Mouse (Mus musculus) left cerebral cortex, adult 18-20 months (tissue): ENCODE measurements around the gene Scml4. TPM values are rescaled to one million over a fixed set of nuclear protein-coding genes. Genes with fewer than 3 reads are reported as not detected.

Experiments
- DNase-seq, 2 experiments: peaks; one replicate each; pipeline ENCODE4 v3.0.0; 2021 to 2022; ENCODE audit warnings: low spot score in 2 of 2, mixed read lengths in 1 of 2
- long read RNA-seq, 2 experiments: library from polyadenylated mRNA; stranded (forward); transcript quantifications; one replicate each; pipeline ENCODE4 v2.0.0; 2021
- total RNA-seq, 2 experiments: library from RNA; stranded (reverse); gene quantifications; 2 replicates each; pipeline ENCODE4 v1.2.3; 2021

The Scml4 gene
- total RNA-seq = 1 to 10 TPM; 2.5 to 3.6 TPM
- long read RNA-seq, experiment 1, partial matches to known transcripts = 0 of 2 reads
- long read RNA-seq, experiment 1, other reads (novel, unspliced or antisense) = 2 of 2 reads
- long read RNA-seq, experiment 2, full-length matches to known transcripts = 1 of 1 reads
- long read RNA-seq, experiment 2, partial matches to known transcripts = 0 of 1 reads
- long read RNA-seq, experiment 2, other reads (novel, unspliced or antisense) = 0 of 1 reads

DNA sequence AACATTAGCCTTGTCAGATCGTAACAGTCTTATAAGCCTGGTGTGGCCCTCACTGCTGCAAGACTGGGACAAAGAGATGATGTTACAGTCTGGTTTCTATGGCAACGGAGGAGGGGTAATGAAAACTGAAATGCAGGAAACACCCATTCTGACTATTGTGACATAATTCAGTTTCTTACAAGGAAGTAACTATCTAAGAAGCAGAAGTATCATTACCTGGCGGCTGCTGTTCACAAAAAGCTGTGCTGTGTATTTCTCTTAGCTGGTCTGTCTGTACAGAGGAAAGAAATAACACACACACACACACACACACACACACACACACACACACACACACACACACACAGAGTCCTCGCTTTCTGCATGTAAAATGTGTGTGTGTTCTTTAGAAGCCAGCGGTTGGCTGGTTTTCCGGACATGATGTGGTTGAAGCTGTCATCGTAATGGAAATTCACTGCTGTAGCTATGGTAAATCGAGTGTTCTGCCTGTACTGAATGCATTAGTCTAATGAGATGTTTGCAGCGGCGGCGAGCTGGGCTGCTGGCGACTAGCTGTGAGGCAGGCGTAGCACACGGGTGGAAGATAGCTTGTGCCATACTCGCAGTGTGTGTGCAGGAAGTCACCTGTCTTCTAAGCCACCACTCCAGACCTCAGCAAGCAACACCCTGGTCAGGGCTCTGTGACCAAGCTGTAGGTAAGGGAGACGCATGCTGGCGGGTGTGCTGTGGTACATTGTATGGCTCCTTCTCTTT lies at the start of gene Scml4:
TSS of gene Scml4 (plus strand) at position 212 of the 753 bp plus-strand sequence.
- DNase-seq = peak; percentile 13 to 28

DNA sequence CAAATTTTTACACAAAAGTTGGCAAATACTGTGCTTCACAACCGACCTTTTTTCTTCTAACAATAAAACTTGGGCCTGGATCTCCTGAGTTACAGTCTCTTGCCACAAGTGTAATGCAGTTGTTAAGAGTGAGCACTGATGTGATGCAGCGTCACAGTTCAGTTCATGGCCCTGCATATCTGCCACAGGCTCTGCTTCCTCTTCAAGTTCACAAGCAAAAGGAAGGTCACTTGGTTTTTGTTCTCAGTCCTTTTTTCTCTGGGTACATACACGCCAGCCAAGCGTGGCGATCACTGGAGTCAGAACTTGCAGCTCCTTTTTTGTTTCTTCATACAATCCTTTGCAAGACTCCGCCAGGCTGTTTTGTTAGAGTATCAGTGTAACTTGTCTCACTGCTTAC lies 34.2 kb upstream of the Scml4 start:
- no peak for DNase-seq

DNA sequence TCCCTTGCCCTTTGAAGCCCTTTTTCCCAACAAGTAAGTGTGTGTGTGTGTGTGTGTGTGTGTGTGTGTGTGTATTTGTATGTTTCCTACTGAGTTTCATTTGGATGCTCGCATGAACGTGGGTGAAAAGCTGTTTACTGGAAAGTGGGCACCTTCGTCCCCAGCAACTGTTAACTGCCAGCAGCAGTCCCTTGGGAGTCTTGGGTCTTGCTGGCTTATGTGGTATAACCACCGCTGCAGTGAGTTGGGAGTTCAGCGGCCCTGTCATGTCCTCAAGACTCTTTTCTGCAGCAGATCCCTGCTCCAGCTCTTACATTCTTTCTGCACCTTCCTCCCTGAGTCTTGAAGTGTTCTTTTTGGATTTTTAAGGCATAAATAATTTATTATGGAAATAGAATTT lies 33.0 kb upstream of the Scml4 start:
- no peak for DNase-seq

DNA sequence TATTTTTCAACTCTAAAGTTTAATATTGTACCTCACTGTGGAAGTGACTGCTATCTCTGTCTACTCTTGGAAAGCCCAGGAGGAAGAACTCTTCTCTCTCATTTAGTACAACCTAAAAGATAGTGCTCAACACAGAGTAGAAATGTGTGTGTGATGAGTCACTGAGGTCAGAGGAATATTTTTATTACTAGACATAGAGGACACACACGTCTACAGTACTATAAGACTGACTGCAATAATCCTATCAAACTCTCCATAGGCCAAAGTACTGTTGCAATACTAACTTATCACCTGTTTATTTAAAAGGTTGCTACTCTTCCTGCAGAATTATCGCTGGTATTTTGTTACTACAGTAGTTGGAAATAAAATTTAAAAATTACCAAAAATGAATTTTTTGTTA lies 30.2 kb upstream of the Scml4 start:
- DNase-seq = no peak

DNA sequence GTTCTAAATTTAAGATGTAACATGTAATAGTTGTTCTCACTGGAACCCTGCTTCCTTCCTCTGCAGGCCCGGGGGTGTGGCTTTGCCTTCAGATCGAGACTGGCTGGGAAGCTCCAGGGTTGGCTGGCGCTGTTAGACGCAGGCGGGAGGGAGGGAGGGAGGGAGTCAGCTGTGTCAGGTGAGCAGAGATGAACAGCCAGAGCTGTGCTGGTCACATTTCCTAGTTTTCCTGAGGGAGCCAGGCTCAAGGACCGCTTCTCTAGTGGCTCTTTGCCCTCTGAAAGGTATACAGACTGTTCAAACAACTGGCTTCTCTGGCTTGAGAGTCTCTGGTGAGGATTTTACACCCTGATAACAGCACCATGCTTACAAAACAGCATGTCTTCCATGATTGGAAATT lies 29.8 kb upstream of the Scml4 start:
- no peak for DNase-seq

DNA sequence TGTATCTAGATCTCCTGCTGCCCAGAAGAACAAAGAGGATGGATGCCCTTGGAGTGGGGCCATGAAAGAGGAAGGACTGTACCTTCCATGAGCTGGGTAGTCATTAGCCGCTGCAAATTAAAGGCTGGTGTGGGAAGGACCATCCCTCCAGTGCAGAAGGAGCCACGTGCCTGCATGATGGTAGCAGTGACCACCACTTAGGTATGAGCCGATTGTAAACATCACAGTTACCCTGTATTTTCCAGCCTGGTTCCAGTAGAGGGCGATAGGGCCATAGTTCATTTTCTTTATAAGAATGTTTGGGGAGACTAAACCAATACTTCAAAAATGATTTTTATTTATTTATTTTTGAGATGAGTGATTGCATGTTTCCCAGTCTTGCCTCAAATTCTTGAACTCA lies 27.5 kb upstream of the Scml4 start:
- DNase-seq = no peak

DNA sequence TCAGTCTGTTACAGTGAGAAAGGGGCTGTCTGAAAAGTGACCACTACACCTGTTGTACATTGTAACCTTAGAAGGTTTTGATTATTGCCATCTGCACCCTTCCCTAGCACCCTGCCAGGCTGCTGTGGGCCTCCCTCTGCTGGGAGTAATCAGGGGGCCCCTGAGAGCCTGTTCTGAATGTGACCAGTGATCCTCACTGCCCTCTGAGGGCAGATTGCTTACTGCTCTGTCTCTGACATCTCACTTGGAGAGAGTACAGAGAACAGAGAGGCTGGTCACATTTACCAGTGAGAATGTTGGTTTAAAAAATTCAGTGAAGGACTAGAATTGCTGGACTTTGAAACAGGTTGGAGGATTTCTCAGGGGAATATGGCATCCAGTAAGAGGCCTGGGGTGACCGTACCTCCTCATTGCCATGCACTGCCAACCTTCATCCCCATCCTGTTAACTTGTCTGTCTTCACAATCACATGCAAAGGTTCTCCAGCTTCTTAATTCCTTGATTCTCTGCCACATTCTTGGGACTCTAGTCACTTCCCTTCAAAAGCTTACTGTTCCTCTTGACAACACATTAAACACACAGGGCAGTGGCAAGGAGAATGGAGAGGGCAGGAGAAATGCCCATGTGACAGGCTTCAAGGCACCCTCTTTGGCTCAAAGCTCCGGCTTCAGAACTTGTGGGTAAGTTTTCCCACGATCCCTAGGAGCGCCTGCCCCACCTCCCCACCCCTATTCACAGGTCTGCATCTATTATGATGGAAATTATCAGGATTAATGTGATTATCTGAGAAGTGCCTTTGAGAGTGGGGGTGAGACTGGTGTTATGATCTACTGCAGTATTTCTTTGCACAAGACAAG lies 26.1 kb upstream of the Scml4 start:
- no peak for DNase-seq

DNA sequence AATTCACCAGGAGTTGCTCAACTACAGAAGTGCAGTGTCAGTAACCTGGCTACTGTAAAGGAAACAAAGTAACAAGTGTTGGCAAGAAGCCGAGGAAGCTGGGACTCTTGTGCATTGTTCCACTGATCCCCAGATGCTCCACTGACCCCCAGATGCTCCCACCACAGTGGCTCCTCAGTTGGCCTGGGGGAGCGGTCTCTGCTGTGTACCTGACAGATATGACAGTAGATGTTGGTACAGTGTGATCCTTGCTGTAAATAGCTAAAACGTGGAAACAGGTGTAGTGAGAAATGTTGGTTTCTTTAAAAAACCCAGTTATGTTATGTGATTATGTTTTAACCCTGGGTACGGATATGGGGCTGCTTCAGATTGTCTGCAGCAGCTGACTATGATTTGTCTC lies 22.1 kb upstream of the Scml4 start:
- no peak for DNase-seq

DNA sequence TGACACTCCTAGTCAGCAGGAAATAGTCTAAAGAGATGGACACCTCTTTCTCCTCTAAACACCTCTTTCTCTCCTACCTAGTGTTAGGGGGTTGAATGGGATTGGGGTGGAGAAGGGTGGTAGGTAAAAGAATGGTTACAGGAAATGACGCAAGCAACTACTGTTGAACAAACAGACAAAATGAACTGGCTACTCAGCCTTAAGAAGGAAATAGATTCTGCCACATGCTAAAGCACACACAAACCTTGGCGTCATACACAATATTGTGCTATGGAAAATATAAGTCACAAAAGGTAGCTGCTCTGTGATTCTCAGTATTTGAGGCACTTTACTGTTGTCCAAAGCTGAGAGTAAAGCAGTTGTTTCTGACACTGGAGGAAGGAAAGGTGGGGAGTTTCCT lies 21.4 kb upstream of the Scml4 start:
- DNase-seq = no peak

DNA sequence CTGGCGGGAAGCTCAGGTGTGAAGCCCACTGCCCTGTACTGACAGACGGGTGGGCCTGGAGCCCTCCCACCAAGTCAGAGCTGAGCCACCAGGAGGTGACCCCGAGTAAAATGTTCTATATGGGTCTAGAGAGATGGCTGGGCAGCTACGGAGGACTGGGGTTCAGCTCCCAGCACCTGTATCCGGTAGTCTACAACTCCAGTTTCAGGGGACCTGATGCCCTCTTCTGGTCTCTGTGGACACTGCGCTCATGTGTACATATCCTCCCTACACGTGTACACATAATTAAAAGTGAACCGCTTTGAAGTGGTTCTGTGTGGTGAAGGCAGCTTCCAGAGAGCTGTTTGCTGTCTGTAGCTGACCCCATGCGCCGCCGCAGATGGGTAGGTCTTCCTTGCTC lies 20.1 kb upstream of the Scml4 start:
- DNase-seq = no peak

DNA sequence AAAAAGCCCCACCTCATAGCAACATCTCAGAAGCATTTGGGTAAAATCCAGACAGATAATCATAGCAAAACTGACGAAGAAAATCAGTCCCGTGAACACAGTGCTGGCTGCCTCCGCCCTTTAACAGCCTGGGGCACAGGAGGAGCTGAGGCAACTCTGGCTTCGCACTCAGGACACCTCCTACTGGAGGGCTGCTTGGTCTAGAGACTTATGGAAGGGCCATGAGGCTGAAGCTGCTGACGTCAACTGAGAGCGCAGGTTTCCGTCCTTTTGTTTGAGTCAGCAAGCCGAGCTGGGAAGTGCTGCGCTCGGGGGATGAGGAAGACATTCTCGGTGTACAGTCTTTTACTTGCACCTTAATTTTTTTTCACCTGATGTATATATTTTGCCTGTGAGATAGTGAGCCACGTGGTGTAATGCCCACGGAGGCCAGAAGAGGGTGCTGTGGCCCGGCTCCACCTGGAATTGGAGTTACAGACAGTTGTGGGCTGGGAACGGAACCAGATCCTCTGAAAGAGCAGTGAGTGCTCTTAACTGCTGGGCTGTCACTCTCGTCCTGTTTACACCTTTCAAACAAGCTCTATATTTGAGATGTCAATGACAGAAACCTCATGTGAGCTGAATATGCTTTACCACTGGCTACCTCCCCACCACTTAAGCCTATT lies 18.5 kb upstream of the Scml4 start:
- no peak for DNase-seq

DNA sequence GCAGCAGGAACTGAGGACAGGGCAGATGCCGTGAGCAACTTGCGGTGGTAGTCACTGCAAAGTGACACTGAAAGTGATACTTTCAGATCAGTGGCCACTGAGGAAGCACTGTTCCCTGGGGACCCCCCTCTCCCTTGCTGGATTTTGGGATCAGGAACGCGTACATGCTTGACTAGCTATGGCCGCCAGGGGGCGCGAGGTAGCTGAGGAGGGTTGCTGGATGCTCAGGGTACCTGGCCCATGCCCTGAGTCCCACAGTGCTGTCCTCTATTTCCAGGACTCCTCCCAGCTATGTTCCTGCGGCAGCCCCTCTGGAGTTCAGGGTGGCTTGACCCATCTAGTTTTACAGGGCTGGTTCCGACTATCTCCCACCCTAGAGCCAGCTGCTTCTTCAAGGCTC lies 17.8 kb upstream of the Scml4 start:
- DNase-seq = peak; percentile 54 to 71

DNA sequence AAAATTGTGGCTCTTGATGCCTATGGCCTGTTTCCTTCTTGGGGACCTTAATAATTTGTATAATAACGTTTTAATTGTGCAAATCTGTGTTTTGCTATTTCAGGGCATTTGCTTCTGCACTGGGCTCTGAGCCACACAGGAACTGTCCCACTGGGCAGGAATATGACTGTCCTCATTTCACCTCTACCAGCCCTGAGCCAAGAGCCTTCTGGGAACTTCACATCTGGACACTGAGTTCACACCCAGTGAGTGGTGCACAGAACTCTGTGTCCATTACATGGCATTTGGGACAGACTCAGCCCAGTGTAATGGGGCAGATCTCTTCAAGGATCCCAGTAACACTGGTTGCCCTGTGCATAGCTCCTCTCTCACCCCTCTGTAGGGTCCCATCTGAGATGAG lies 16.8 kb upstream of the Scml4 start:
- no peak for DNase-seq

DNA sequence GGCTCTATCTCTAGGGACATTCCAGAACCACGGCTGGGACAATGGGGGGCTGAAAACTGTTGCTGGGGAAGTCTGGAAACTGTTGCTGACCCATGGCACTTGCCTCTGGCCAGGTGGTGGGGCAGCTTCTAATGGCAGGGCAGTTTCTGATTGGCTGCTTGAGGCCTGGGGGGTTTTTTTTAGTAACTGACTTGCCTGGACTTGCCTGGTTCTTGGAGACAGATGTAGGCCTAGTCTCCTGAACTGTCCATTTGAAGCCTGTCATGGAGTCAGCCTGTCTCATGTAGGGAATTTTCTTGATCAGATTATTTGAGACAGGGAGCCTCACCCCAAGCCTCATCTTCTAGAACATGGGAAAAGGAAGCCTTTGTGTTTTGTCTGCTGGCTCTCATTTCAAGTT lies 14.7 kb upstream of the Scml4 start:
- DNase-seq = no peak

DNA sequence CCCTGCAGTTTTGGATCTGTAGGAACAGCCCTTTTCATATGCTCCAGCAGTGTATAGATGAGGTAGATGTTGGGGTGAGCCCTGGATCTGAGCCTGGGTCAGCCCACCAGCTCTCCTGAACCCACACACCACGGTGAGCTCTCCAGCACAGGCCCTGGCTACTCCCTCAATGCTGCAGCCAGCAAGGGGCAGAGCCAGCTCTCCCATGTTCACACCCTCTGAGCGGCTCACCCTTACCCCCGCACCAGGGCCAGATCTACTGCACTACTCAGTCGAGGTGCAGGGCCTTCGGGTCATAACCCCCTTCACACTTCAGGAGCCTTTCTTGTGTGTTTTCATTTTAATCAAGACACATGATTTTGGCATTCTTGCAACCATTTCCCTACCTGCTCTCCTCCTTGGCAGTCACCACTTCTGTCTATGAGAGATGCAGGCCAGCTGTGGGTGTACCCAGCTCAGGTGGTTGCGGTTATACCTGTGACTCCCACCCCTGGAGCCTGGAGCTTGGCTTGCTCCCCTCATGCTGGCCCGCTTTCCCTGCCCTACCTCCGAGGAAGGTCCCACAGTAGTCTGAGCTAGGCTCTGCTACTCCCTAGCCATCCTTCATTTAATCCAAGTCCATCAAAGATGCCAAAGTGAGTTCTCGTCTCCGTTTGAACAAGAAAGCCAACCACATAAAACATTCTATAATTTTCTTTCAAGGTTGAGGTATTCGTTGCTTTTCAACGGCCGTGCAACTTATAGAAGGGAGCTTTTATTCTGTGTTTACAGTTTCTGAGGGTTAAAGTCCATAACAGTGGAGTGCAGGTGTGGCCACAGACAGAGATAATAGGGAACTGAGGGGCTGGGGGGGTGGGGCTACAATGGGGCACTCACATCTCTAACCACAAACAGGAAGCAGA lies 11.7 kb upstream of the Scml4 start:
- no peak for DNase-seq

DNA sequence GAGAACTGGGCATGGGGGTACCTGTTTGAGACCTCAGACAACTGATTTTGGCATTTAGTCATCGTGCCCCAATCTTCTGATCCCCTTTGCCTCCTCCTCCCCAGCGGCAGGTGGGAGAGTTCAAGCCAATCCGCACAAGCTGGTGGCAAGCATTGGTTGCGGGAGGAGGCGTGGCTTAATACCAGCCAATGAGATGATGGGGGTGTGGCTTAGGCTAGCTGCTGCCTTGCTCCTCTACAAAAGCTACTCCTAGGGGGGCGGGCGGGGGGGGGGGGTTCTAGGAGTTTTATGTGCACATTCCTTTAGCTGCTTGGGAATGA lies 11.1 kb upstream of the Scml4 start:
- no peak for DNase-seq

DNA sequence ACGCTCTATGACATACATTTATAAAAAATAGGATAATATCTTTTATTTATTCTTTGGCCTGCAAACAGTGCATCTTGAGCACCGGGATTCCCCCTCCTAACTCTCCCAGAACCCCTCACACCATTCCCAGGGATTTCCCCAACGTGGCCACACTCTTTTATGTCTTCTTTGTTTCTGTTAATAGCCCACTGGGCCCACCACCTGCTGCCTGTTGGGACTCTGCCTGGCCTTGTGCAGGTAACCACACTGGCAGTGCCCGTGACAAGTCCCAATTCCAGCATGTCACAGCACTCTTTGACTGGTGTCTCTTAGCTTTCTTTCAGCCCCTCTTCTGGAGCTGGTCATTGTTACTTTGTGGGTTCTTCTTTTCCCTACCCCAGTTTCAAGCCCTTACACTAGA lies 5.3 kb upstream of the Scml4 start:
- no peak for DNase-seq

DNA sequence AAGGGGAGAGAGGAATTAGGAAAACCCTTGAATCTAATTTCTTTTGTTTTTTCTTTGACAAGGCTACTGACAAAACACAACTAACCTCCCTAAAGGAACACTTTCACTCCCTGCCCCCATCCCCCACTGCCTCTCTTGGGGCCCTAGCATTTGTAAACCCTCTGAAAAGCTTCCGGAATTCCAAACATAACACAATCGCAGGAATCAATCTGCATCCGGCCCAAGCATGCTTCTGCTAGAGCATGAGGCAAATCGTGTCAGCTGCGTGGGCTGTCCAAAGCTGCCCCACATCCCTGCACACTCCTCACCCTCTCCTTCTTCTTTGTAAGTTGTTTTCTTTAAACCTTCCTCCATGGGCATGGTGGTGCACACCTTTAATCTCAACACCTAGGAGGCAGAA lies 4.9 kb upstream of the Scml4 start:
- no peak for DNase-seq

DNA sequence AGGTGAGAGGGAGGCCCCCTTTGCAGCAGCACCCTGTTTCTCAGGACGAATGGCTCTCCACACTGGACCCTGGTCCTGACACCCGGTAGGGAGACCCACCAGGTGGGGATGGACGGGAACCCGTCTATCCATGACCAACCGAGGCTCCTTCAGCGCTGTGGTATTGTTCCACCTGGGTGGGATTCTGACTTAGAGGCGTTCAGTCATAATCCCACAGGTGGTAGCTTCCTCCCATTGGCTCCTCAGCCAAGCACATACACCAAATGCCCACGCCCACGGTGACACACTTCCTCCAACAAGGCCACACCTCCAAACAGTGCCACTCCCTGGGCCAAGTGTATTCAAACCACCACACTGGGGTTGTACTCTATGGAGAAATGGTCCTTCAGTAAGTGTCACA lies 3.6 kb upstream of the Scml4 start:
- DNase-seq = no peak

DNA sequence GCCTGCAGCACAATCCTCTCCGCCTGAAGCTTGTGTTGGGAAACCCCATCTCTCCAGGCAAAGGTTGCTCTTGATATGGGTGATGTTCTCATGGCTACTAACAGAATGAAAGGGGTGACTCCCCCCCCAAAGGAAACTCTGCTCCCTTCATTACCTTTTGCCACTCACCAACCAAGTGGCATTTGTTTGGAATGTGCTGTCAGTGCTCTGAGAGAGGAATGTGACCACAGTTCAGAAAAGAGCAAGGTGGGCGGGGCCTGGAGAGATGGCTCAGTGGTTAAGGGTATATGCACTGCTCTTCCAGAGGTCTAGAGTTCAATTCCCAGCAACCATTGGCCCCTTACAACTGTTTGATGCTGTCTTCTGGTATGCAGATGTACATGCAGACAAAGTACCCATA lies 3.1 kb upstream of the Scml4 start:
- DNase-seq = no peak

DNA sequence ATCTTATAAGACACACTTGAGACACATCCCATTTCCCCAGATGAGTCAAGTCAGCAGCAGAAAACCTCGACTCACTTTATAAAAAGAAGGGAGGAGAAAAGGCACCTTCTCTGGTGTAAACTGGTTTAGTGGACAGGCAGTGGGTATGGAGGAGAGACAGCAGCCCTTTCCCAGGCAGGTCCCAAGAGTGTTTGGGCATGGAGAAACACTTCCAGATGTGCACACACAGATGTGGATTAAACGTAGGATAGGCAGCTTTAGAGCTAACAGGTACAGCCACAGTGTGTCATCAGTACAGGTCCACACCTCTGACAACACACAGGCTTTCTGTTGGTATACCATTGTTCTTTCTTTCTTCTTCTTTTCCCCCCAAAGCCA lies 400 bp upstream of the Scml4 start:
- no peak for DNase-seq
